Mouse (Mus musculus): Measurements from ENCODE around the gene Btf3l4.

Gene Btf3l4

GRCm38 (mm10) chr4:108834115-108834970 lies 929 bp upstream of the Btf3l4 start, which contains the start of gene Txndc12:
TSS of gene Txndc12 (plus strand) at chr4:108834601.
- CTCF ChIA-PET, result interaction anchor here (0.7 to 1.1 kb wide), 5 partner anchors 10 to 1518 kb away, joined by 3 to 4 read pairs (median 3); no protein-coding TSS in a partner anchor
- POLR2A ChIA-PET, result interaction anchor here (0.5 to 10.4 kb wide), 70 partner anchors 9 to 1000 kb away, joined by 3 to 199 read pairs (median 4); partner anchors contain the start of genes Kti12 (in 4 of the 4), A730015C16Rik (in 3 of the 4), Cc2d1b (in 3 of the 4) and Zfyve9 (in 2 of the 4)

- ChIA-PET POLR2A (interaction anchor here (0.5 to 10.4 kb wide), 58 partner anchors 10 to 1000 kb away, joined by 3 to 199 read pairs (median 4); partner anchors contain the start of genes Kti12 (in 4 of the 4), A730015C16Rik (in 3 of the 4), Cc2d1b (in 3 of the 4) and Zfyve9 (in 3 of the 4)), CTCF (interaction anchor here in 1 of 4 experiments (0.9 to 1.1 kb wide), 2 partner anchors 36 to 153 kb away, joined by 3 to 4 read pairs; no protein-coding TSS in a partner anchor)
Observed at GRCm38 (mm10) chr4:108833828-108834114, 357 bp upstream of the Btf3l4 start.

GRCm38 (mm10) chr4:108830698-108831097 lies 2.7 kb downstream of the Btf3l4 start:
- CTCF ChIA-PET, result no interaction called here
- POLR2A ChIA-PET, result interaction anchor here in 2 of 4 experiments (0.5 to 10.4 kb wide), 7 partner anchors 7 to 167 kb away, joined by 3 to 199 read pairs (median 5); partner anchors contain the start of genes A730015C16Rik (in 2 of the 2) and Kti12 (in 1 of the 2)

- ChIA-PET POLR2A (interaction anchor here in 1 of 4 experiments (1.1 to 1.5 kb wide), 3 partner anchors 11 to 45 kb away, joined by 3 to 4 read pairs (median 3); no protein-coding TSS in a partner anchor), CTCF (no interaction called here)
Observed at GRCm38 (mm10) chr4:108826643-108827042, 6.8 kb downstream of the Btf3l4 start.

- ChIA-PET CTCF (no interaction called here), POLR2A (interaction anchor here in 1 of 4 experiments (1.2 to 1.3 kb wide), 2 partner anchors 11 to 44 kb away, joined by 3 read pairs; no protein-coding TSS in a partner anchor)
Observed at GRCm38 (mm10) chr4:108826096-108826495, 7.3 kb downstream of the Btf3l4 start.

- POLR2A ChIA-PET, result interaction anchor here in 2 of 4 experiments (0.6 to 1.3 kb wide), 3 partner anchors 11 to 733 kb away, joined by 3 to 4 read pairs (median 3); no protein-coding TSS in a partner anchor
- CTCF ChIA-PET, result no interaction called here
Observed at GRCm38 (mm10) chr4:108825677-108826076, 7.7 kb downstream of the Btf3l4 start.

GRCm38 (mm10) chr4:108811550-108811949 lies 21.9 kb downstream of the Btf3l4 start:
- ChIA-PET CTCF (no interaction called here), POLR2A (interaction anchor here in 1 of 4 experiments (0.9 to 1.4 kb wide), 3 partner anchors 11 to 94 kb away, joined by 3 to 4 read pairs (median 3); partner anchors contain the start of gene Kti12)

- ChIA-PET CTCF (interaction anchor here in 1 of 4 experiments (0.7 kb wide), 1 partner anchor 391 kb away, joined by 5 read pairs; the partner anchor contains the start of gene Osbpl9), POLR2A (interaction anchor here in 1 of 4 experiments (0.9 to 1.4 kb wide), 3 partner anchors 12 to 94 kb away, joined by 3 to 4 read pairs (median 3); partner anchors contain the start of gene Kti12)
Observed at GRCm38 (mm10) chr4:108811142-108811541, 22.3 kb downstream of the Btf3l4 start.

GRCm38 (mm10) chr4:108803535-108803934 lies 29.9 kb downstream of the Btf3l4 start:
- CTCF ChIA-PET, result no interaction called here
- POLR2A ChIA-PET, result interaction anchor here in 1 of 4 experiments (0.6 kb wide), 1 partner anchor 58 kb away, joined by 3 read pairs; no protein-coding TSS in a partner anchor

GRCm38 (mm10) chr4:108798083-108798830 lies 35.2 kb downstream of the Btf3l4 start:
- ChIA-PET CTCF (interaction anchor here in 1 of 4 experiments (0.6 to 1.1 kb wide), 3 partner anchors 11 to 136 kb away, joined by 3 to 4 read pairs (median 3); partner anchors contain the start of gene Zfyve9), POLR2A (interaction anchor here in 2 of 4 experiments (1.1 to 4.7 kb wide), 3 partner anchors 18 to 37 kb away, joined by 3 to 19 read pairs (median 13); partner anchors contain the start of genes Btf3l4 (in 1 of the 2), Txndc12 (in 1 of the 2) and Zfyve9 (in 1 of the 2))

- CTCF ChIA-PET, result interaction anchor here in 1 of 4 experiments (0.9 to 1.0 kb wide), 2 partner anchors 11 to 190 kb away, joined by 3 to 5 read pairs; no protein-coding TSS in a partner anchor
Observed at GRCm38 (mm10) chr4:108796701-108797100, 36.7 kb downstream of the Btf3l4 start.

GRCm38 (mm10) chr4:108793941-108794340 lies 39.5 kb downstream of the Btf3l4 start:
- POLR2A ChIA-PET, result interaction anchor here in 1 of 4 experiments (1.2 kb wide), 1 partner anchor 13 kb away, joined by 9 read pairs; the partner anchor contains the start of gene Zfyve9
- CTCF ChIA-PET, result interaction anchor here in 2 of 4 experiments (0.5 to 1.4 kb wide), 2 partner anchors 14 to 15 kb away, joined by 5 to 7 read pairs; partner anchors contain the start of gene Zfyve9 (in 1 of the 2)

More at GRCm38 (mm10) chr4:108796701-108797100, 36.7 kb downstream of the Btf3l4 start:
- POLR2A ChIA-PET, result interaction anchor here (0.5 to 2.9 kb wide), 7 partner anchors 8 to 439 kb away, joined by 3 to 13 read pairs (median 3); partner anchors contain the start of genes Btf3l4 (in 1 of the 4) and Txndc12 (in 1 of the 4)

GRCm38 (mm10) chr4:108790507-108790906 lies 42.9 kb downstream of the Btf3l4 start:
- POLR2A ChIA-PET, result interaction anchor here in 1 of 4 experiments (0.6 kb wide), 1 partner anchor 61 kb away, joined by 3 read pairs; no protein-coding TSS in a partner anchor

GRCm38 (mm10) chr4:108789258-108789936 lies 44.0 kb downstream of the Btf3l4 start:
- ChIA-PET POLR2A (interaction anchor here in 2 of 4 experiments (0.6 to 1.1 kb wide), 5 partner anchors 10 to 62 kb away, joined by 3 read pairs; no protein-coding TSS in a partner anchor), CTCF (no interaction called here)

More at GRCm38 (mm10) chr4:108790507-108790906, 42.9 kb downstream of the Btf3l4 start:
- CTCF ChIA-PET, result interaction anchor here in 1 of 4 experiments (0.7 kb wide), 1 partner anchor 93 kb away, joined by 3 read pairs; no protein-coding TSS in a partner anchor

- ChIA-PET CTCF (no interaction called here), POLR2A (interaction anchor here in 3 of 4 experiments (0.6 to 3.8 kb wide), 9 partner anchors 10 to 481 kb away, joined by 3 to 9 read pairs (median 5); partner anchors contain the start of gene Txndc12 (in 1 of the 3))
Observed at GRCm38 (mm10) chr4:108782421-108783085, 50.9 kb downstream of the Btf3l4 start.

GRCm38 (mm10) chr4:108781596-108781995 lies 51.8 kb downstream of the Btf3l4 start:
- ChIA-PET POLR2A (interaction anchor here in 3 of 4 experiments (0.7 to 3.8 kb wide), 10 partner anchors 11 to 162 kb away, joined by 3 to 19 read pairs (median 6); partner anchors contain the start of gene Cc2d1b (in 1 of the 3)), CTCF (interaction anchor here in 1 of 4 experiments (0.8 kb wide), 1 partner anchor 91 kb away, joined by 5 read pairs; no protein-coding TSS in a partner anchor)
